9 mouse cellular contexts compared by ENCODE assay signal in genomic region chr19:56422476-56423338, GRCm38 (mm10). TPM values are rescaled to one million over a fixed set of nuclear protein-coding genes. Genes with fewer than 3 reads are reported as not detected.
DNase-seq lines count a peak whose midpoint lies in the region; ATAC-seq lines count a peak whose summit lies in the region.
"Had no signal": no experiment of that assay in that cellular context is flagged by ENCODE, and none has a peak within 500 bp of the region (broad histone marks: within the 10 kb centered on the region; RNA-seq: fewer than 3 reads in every experiment).

No protein-coding gene starts in this region.

- no peak overlapping the region for H3K27ac ChIP-seq in forebrain, embryonic 16.5 days (ENCODE audit: low read length)
- no peak overlapping the region for H3K27ac ChIP-seq in hindbrain, embryonic 12.5 days
- H3K27ac ChIP-seq: midbrain, embryonic 12.5 days had no signal

- ATAC-seq in forebrain, embryonic 16.5 days: peak; percentile 63
- no peak for ATAC-seq in hindbrain, embryonic 12.5 days (ENCODE audit: low FRiP score)

- no peak overlapping the region for H3K9ac ChIP-seq in forebrain, embryonic 16.5 days (replicated peaks; ENCODE audit: low read depth, low read length)
- H3K9ac ChIP-seq in hindbrain, embryonic 12.5 days: no peak overlapping the region
- H3K9ac ChIP-seq: midbrain, embryonic 12.5 days had no signal

- H3K4me1 ChIP-seq in forebrain, embryonic 16.5 days (replicated peaks; ENCODE audit: control insufficient read depth, insufficient read depth, low read length): peaks cover 9% of the 10 kb centered on the region; the same call in 1 of the 2 replicates
- peaks cover 10% of the 10 kb centered on the region for H3K4me1 ChIP-seq in hindbrain, embryonic 12.5 days

- DNase-seq in MN1 (ENCODE audit: low spot score): peak; percentile 79
- peak; percentile 79 to 87 for DNase-seq in cerebellum, adult 18-20 months
- peak; percentile 95 to 96 for DNase-seq in layer of hippocampus, postnatal 10 days (ENCODE audit: low spot score in 2 of 2)
- peak; percentile 92 for DNase-seq in lung, postnatal 10 days
- DNase-seq in retina, embryonic 14.5 days (ENCODE audit: low spot score): peak; percentile 93
- DNase-seq in thymus, postnatal 25 days: peak; percentile 65

- no peaks in the 10 kb centered on the region for H3K9me3 ChIP-seq in forebrain, embryonic 16.5 days (ENCODE audit: control insufficient read depth, low read length)
- no peaks in the 10 kb centered on the region for H3K9me3 ChIP-seq in hindbrain, embryonic 12.5 days (replicated peaks)
- H3K9me3 ChIP-seq: midbrain, embryonic 12.5 days had no signal

- WGBS in forebrain, embryonic 16.5 days: 40% methylated on average over 14 of the region's 14 CpGs
- WGBS in hindbrain, embryonic 12.5 days: 30% methylated on average over 14 of the region's 14 CpGs

- no peaks in the 10 kb centered on the region for H3K36me3 ChIP-seq in forebrain, embryonic 16.5 days (ENCODE audit: control insufficient read depth, insufficient read depth)
- H3K36me3 ChIP-seq in hindbrain, embryonic 12.5 days: no peaks in the 10 kb centered on the region
- H3K36me3 ChIP-seq: midbrain, embryonic 12.5 days had no signal

- H3K27me3 ChIP-seq in forebrain, embryonic 16.5 days (replicated peaks; ENCODE audit: control insufficient read depth, insufficient read depth, low read length): no peaks in the 10 kb centered on the region
- H3K27me3 ChIP-seq in hindbrain, embryonic 12.5 days: no peaks in the 10 kb centered on the region
- H3K27me3 ChIP-seq: midbrain, embryonic 12.5 days had no signal

- no peak overlapping the region for H3K4me3 ChIP-seq in forebrain, embryonic 16.5 days (replicated peaks; ENCODE audit: low read length)
- H3K4me3 ChIP-seq in hindbrain, embryonic 12.5 days: no peak overlapping the region
- H3K4me3 ChIP-seq: midbrain, embryonic 12.5 days had no signal

- H3K4me2 ChIP-seq in forebrain, embryonic 16.5 days (ENCODE audit: low read length): no peak overlapping the region
- peak overlapping the region; percentile 5; the same call in 1 of the 2 replicates for H3K4me2 ChIP-seq in hindbrain, embryonic 12.5 days (replicated peaks)
- H3K4me2 ChIP-seq: midbrain, embryonic 12.5 days had no signal

RNA-seq across cellular contexts. Expression of gene Casp7, which starts 25.8 kb away (rescaled TPM):
- 15.1 and 17.2 TPM in 2 replicates for polyA plus RNA-seq in forebrain, embryonic 16.5 days (2015; fragmentation: Nextera tagmentation; extraction: Ambion mirVana)
- 16.7 and 20.1 TPM in 2 replicates for polyA plus RNA-seq in hindbrain, embryonic 12.5 days (2016; fragmentation: Nextera tagmentation; extraction: Ambion mirVana)
- total RNA-seq in layer of hippocampus, postnatal 10 days (2021): 1 to 10 TPM; 7.1 to 8.9 TPM

RNA-seq across cellular contexts. Expression of gene Nrap, which starts 32.9 kb away (rescaled TPM):
- 0.22 and 0.27 TPM in 2 replicates for polyA plus RNA-seq in forebrain, embryonic 16.5 days (2015; fragmentation: Nextera tagmentation; extraction: Ambion mirVana)
- 0.21 and 0.28 TPM in 2 replicates for polyA plus RNA-seq in hindbrain, embryonic 12.5 days (2016; fragmentation: Nextera tagmentation; extraction: Ambion mirVana)
- total RNA-seq in layer of hippocampus, postnatal 10 days (2021): under 1 TPM; 0.18 to 0.30 TPM

RNA-seq across cellular contexts. Expression of gene Plekhs1, which starts 38.7 kb away (rescaled TPM):
- 0.09 and 0.21 TPM in 2 replicates for polyA plus RNA-seq in forebrain, embryonic 16.5 days (2015; fragmentation: Nextera tagmentation; extraction: Ambion mirVana)
- polyA plus RNA-seq in hindbrain, embryonic 12.5 days (2016; fragmentation: Nextera tagmentation; extraction: Ambion mirVana): 0.18 TPM in 2 replicates
- under 1 TPM; 0.33 to 0.41 TPM for total RNA-seq in layer of hippocampus, postnatal 10 days (2021)
